Mouse (Mus musculus): ENCODE data around the gene Rps26.

Gene Rps26

GRCm38 (mm10) chr10:128602470-128603128, 23.9 kb downstream of the Rps26 start:
- DNase-seq (ENCODE audit: low spot score): no peak

GRCm38 (mm10) chr10:128601499-128601898, 25.0 kb downstream of the Rps26 start:
- DNase-seq (ENCODE audit: low spot score): no peak

GRCm38 (mm10) chr10:128598476-128598875, 28.1 kb downstream of the Rps26 start:
- DNase-seq (ENCODE audit: low spot score): no peak

- DNase-seq (ENCODE audit: low spot score): no peak
These were observed 33.8 kb downstream of the Rps26 start for GRCm38 (mm10) chr10:128592797-128593196.

- DNase-seq (ENCODE audit: low spot score): no peak
These were observed 35.1 kb downstream of the Rps26 start for GRCm38 (mm10) chr10:128591436-128591835.

- peak; percentile 85 for DNase-seq (ENCODE audit: low spot score)
These were observed 36.3 kb downstream of the Rps26 start for GRCm38 (mm10) chr10:128590193-128590690.

- peak; percentile 81 for DNase-seq (ENCODE audit: low spot score)
These were observed 36.9 kb downstream of the Rps26 start, which contains the start of gene Erbb3 for GRCm38 (mm10) chr10:128589464-128590192. Erbb3 (minus strand) TSS chr10:128589652.

- no peak for DNase-seq (ENCODE audit: low spot score)
These were observed 37.6 kb downstream of the Rps26 start for GRCm38 (mm10) chr10:128588775-128589463.

- DNase-seq (ENCODE audit: low spot score): no peak
These were observed 38.4 kb downstream of the Rps26 start for GRCm38 (mm10) chr10:128588136-128588535.

GRCm38 (mm10) chr10:128587697-128588096, 38.9 kb downstream of the Rps26 start:
- no peak for DNase-seq (ENCODE audit: low spot score)

GRCm38 (mm10) chr10:128587120-128587519, 39.4 kb downstream of the Rps26 start:
- no peak for DNase-seq (ENCODE audit: low spot score)

- DNase-seq (ENCODE audit: low spot score): no peak
These were observed 40.0 kb downstream of the Rps26 start for GRCm38 (mm10) chr10:128586546-128586945.

- no peak for DNase-seq (ENCODE audit: low spot score)
These were observed 42.2 kb downstream of the Rps26 start for GRCm38 (mm10) chr10:128584386-128584785.

GRCm38 (mm10) chr10:128583644-128584043, 42.9 kb downstream of the Rps26 start:
- peak; percentile 92 for DNase-seq (ENCODE audit: low spot score)

GRCm38 (mm10) chr10:128579731-128580130, 46.8 kb downstream of the Rps26 start:
- DNase-seq (ENCODE audit: low spot score): no peak

GRCm38 (mm10) chr10:128579298-128579697, 47.2 kb downstream of the Rps26 start:
- DNase-seq (ENCODE audit: low spot score): no peak

GRCm38 (mm10) chr10:128578330-128578729, 48.2 kb downstream of the Rps26 start:
- DNase-seq (ENCODE audit: low spot score): no peak

GRCm38 (mm10) chr10:128575063-128575462, 51.5 kb downstream of the Rps26 start:
- DNase-seq (ENCODE audit: low spot score): no peak
